Comparison of ENCODE assay signal across 9 mouse cellular contexts in genomic region chr10:70245559-70245945, GRCm38 (mm10). TPM values are rescaled to one million over a fixed set of nuclear protein-coding genes. Genes with fewer than 3 reads are reported as not detected.
DNase-seq lines count a peak whose midpoint lies in the region; ATAC-seq and TF ChIP-seq lines count a peak whose summit lies in the region.
"Had no signal": no experiment of that assay in that cellular context is flagged by ENCODE, and none has a peak within 500 bp of the region (broad histone marks: within the 10 kb centered on the region; RNA-seq: fewer than 3 reads in every experiment).

No protein-coding gene starts in this region.

- intact Hi-C loops in heart, adult 2 months (cut with DNase I), result loop anchor here (5.0 kb wide), 1 partner anchor 42 kb away; no protein-coding TSS in a partner anchor
- intact Hi-C loops in heart, postnatal 36 days (cut with DNase I), result loop anchor here (5.0 kb wide), 2 partner anchors 47 to 48 kb away; no protein-coding TSS in a partner anchor
- intact Hi-C loops in left cerebral cortex, postnatal 14 days (cut with DNase I), result loop anchor here (5.0 kb wide), 1 partner anchor 33 kb away; no protein-coding TSS in a partner anchor

- peak; percentile 15 to 49 for DNase-seq in heart, adult 2 months
- no peak for DNase-seq in heart, postnatal 36 days
- peak; percentile 33 for DNase-seq in ES-CJ7 (ENCODE audit: low read depth, low spot score)
- DNase-seq in left cerebral cortex, postnatal 14 days (ENCODE audit: low spot score in 2 of 2), result no peak

- H3K4me3 ChIP-seq in heart, adult 2 months, result peak overlapping the region; percentile 59
- H3K4me3 ChIP-seq in embryonic facial prominence, embryonic 12.5 days, result peak overlapping the region; percentile 55
- peak overlapping the region; percentile 80 for H3K4me3 ChIP-seq in hindbrain, embryonic 15.5 days
- H3K4me3 ChIP-seq in midbrain, embryonic 15.5 days, result peak overlapping the region; percentile 63

- H3K4me1 ChIP-seq in heart, adult 2 months (ENCODE audit: control insufficient read depth, insufficient read depth, low read length), result peaks cover 5% of the 10 kb centered on the region
- H3K4me1 ChIP-seq in embryonic facial prominence, embryonic 12.5 days, result peaks cover 4% of the 10 kb centered on the region; the same call in 1 of the 2 replicates
- peaks cover 19% of the 10 kb centered on the region for H3K4me1 ChIP-seq in hindbrain, embryonic 15.5 days (replicated peaks)
- H3K4me1 ChIP-seq in midbrain, embryonic 15.5 days, result peaks cover 14% of the 10 kb centered on the region

- H3K79me2 ChIP-seq in heart, adult 2 months (replicated peaks; ENCODE audit: control insufficient read depth, insufficient read depth, low read length), result no peaks in the 10 kb centered on the region

- TF ChIP-seq POLR2A in heart, adult 2 months (IDR thresholded peaks at IDR 0.05; ENCODE audit: insufficient read depth, low read depth, low read length), result no peak

- H3K36me3 ChIP-seq in heart, adult 2 months (ENCODE audit: control insufficient read depth, insufficient read depth, low read length), result no peaks in the 10 kb centered on the region
- H3K36me3 ChIP-seq in embryonic facial prominence, embryonic 12.5 days, result no peaks in the 10 kb centered on the region
- H3K36me3 ChIP-seq in hindbrain, embryonic 15.5 days, result no peaks in the 10 kb centered on the region
- no peaks in the 10 kb centered on the region for H3K36me3 ChIP-seq in midbrain, embryonic 15.5 days (replicated peaks)
- H3K36me3 ChIP-seq: G1E had no signal

- H3K4me2 ChIP-seq in embryonic facial prominence, embryonic 12.5 days (replicated peaks), result peak overlapping the region; percentile 75
- peak overlapping the region; percentile 95 for H3K4me2 ChIP-seq in hindbrain, embryonic 15.5 days
- peak overlapping the region; percentile 87 for H3K4me2 ChIP-seq in midbrain, embryonic 15.5 days

- H3K27ac ChIP-seq in heart, adult 2 months, result peak overlapping the region; percentile 62
- H3K27ac ChIP-seq in embryonic facial prominence, embryonic 12.5 days, result no peak overlapping the region
- no peak overlapping the region for H3K27ac ChIP-seq in hindbrain, embryonic 15.5 days (replicated peaks)
- H3K27ac ChIP-seq in midbrain, embryonic 15.5 days, result no peak overlapping the region

- no peak for TF ChIP-seq CTCF in heart, adult 2 months (IDR thresholded peaks at IDR 0.05)

- H3K9me3 ChIP-seq in embryonic facial prominence, embryonic 12.5 days, result no peaks in the 10 kb centered on the region
- no peaks in the 10 kb centered on the region for H3K9me3 ChIP-seq in hindbrain, embryonic 15.5 days
- H3K9me3 ChIP-seq in midbrain, embryonic 15.5 days, result no peaks in the 10 kb centered on the region

- ATAC-seq in embryonic facial prominence, embryonic 12.5 days (ENCODE audit: insufficient number of reproducible peaks, insufficient read depth, low FRiP score, low TSS enrichment), result 0 out of 2 replicates have a peak, but pooled peaks have one; percentile 18
- ATAC-seq in hindbrain, embryonic 15.5 days (ENCODE audit: low FRiP score, low read depth), result peak; percentile 40; the same call in 1 of the 2 replicates
- peak; percentile 68 for ATAC-seq in midbrain, embryonic 15.5 days (replicated peaks)
- no peak for ATAC-seq in granulocyte monocyte progenitor cell, adult 5-6 weeks (replicated peaks; ENCODE audit: poor library complexity, severe bottlenecking)

- peak overlapping the region; percentile 59 for H3K9ac ChIP-seq in heart, adult 2 months (ENCODE audit: low read depth, low read length)
- peak overlapping the region; percentile 63 for H3K9ac ChIP-seq in embryonic facial prominence, embryonic 12.5 days
- H3K9ac ChIP-seq in hindbrain, embryonic 15.5 days, result peak overlapping the region; percentile 61
- peak overlapping the region; percentile 64 for H3K9ac ChIP-seq in midbrain, embryonic 15.5 days

- WGBS in heart, adult 2 months, result 5% methylated on average over 16 of the region's 16 CpGs
- 1% methylated on average over 16 of the region's 16 CpGs for WGBS in embryonic facial prominence, embryonic 12.5 days
- WGBS in hindbrain, embryonic 15.5 days, result under 1% methylated on average over 16 of the region's 16 CpGs
- 2% methylated on average over 16 of the region's 16 CpGs for WGBS in midbrain, embryonic 15.5 days

- no peak for TF ChIP-seq EP300 in heart, adult 2 months (IDR thresholded peaks at IDR 0.05; ENCODE audit: insufficient read depth, low read depth, low read length)

- H3K27me3 ChIP-seq in heart, adult 2 months (ENCODE audit: control insufficient read depth, insufficient read depth, low read length), result no peaks in the 10 kb centered on the region
- H3K27me3 ChIP-seq in embryonic facial prominence, embryonic 12.5 days, result peaks cover 48% of the 10 kb centered on the region
- peaks cover 14% of the 10 kb centered on the region for H3K27me3 ChIP-seq in hindbrain, embryonic 15.5 days
- peaks cover 23% of the 10 kb centered on the region for H3K27me3 ChIP-seq in midbrain, embryonic 15.5 days (replicated peaks)

RNA-seq across cellular contexts. Expression of gene Slc16a9, which starts 0.7 kb away (rescaled TPM):
- 1 to 10 TPM; 3.1 to 3.2 TPM for total RNA-seq in heart, adult 2 months (2021)
- 4.6 and 5.7 TPM in 2 replicates for polyA plus RNA-seq in heart, adult 2 months (2012; rRNA removed)
- 1 to 10 TPM; 2.5 to 5.3 TPM for total RNA-seq in heart, postnatal 36 days (2021)
- 1.4 and 1.9 TPM in 2 replicates for polyA plus RNA-seq in embryonic facial prominence, embryonic 12.5 days (2016; fragmentation: Nextera tagmentation; extraction: Ambion mirVana)
- polyA plus RNA-seq in hindbrain, embryonic 15.5 days (2015; fragmentation: Nextera tagmentation; extraction: Ambion mirVana), result 1.6 and 3.6 TPM in 2 replicates
- 2.7 and 2.9 TPM in 2 replicates for polyA plus RNA-seq in midbrain, embryonic 15.5 days (2015; fragmentation: Nextera tagmentation; extraction: Ambion mirVana)
- total RNA-seq in granulocyte monocyte progenitor cell, adult 5-6 weeks (2014; fragmentation: Nextera tagmentation), result 0.83 and 3.4 TPM in 2 replicates
- total RNA-seq in granulocyte monocyte progenitor cell, adult 5-6 weeks (2017), result 0.34 and 0.41 TPM in 2 replicates
- total RNA-seq in left cerebral cortex, postnatal 14 days (2021), result 1 to 10 TPM; 3.4 to 5.7 TPM
- polyA plus RNA-seq: G1E had no signal

RNA-seq across cellular contexts. Expression of gene Mrln, which starts 41.1 kb away (rescaled TPM):
- total RNA-seq in heart, adult 2 months (2021), result 1 to 10 TPM; 3.0 to 3.4 TPM
- 4.1 and 5.2 TPM in 2 replicates for polyA plus RNA-seq in heart, adult 2 months (2012; rRNA removed)
- total RNA-seq in heart, postnatal 36 days (2021), result 1 to 10 TPM; 3.1 to 4.0 TPM
- 6.2 and 12.7 TPM in 2 replicates for polyA plus RNA-seq in embryonic facial prominence, embryonic 12.5 days (2016; fragmentation: Nextera tagmentation; extraction: Ambion mirVana)
- polyA plus RNA-seq in hindbrain, embryonic 15.5 days (2015; fragmentation: Nextera tagmentation; extraction: Ambion mirVana), result 1.8 and 2.0 TPM in 2 replicates
- 1.2 and 1.9 TPM in 2 replicates for polyA plus RNA-seq in midbrain, embryonic 15.5 days (2015; fragmentation: Nextera tagmentation; extraction: Ambion mirVana)
- not detected in 2 replicates for total RNA-seq in granulocyte monocyte progenitor cell, adult 5-6 weeks (2014; fragmentation: Nextera tagmentation)
- not detected in 2 replicates for total RNA-seq in granulocyte monocyte progenitor cell, adult 5-6 weeks (2017)
- total RNA-seq in left cerebral cortex, postnatal 14 days (2021), result not detected
- polyA plus RNA-seq: G1E had no signal

Comparison
In these comparisons a context has a peak if more than half of its experiments do, and no peak if none do; other contexts are left out.
1. DNase-seq: peak in heart, adult 2 months (2 of 2) and ES-CJ7 (single experiment); none in heart, postnatal 36 days (0 of 2) and left cerebral cortex, postnatal 14 days (0 of 2).
2. Peak in every context shown above with its lines, with median percentiles within 50 percentile points of each other: H3K4me3 ChIP-seq, H3K9ac ChIP-seq and H3K4me2 ChIP-seq.